Mouse (Mus musculus): ENCODE data around the gene Mxra7.
"Not testable (repeated sequence)": the region's sequence is repeated elsewhere in the genome, so short reads cannot be mapped to it uniquely, and the experiment has no call there.

Gene Mxra7

GRCm38 (mm10) chr11:116827534-116828165, at the start of gene Mxra7:
TSS of gene Mxra7 (minus strand) at chr11:116828046.
- peak; percentile 19 for DNase-seq (ENCODE audit: low spot score)

DNA sequence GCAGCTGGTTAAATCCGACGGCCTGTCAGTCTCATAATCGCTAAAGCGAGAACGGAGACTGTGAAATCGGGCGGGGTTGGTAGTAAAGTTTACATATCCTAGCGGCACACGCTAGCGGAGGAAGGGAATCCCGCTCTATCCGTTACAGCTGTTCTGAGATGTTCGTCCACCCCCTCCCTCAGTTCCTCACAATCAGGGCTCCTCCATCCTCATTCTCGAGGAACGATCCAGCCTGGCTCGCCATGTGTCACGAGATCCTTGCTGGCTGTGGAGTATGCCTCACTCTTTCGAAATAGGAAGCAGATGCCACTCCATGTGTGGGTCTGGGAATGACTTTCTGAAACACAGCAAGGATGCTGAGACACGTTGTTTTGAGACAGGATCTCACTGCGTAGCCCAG, 46.1 kb upstream of the Mxra7 start:
- no peak for DNase-seq (ENCODE audit: low spot score)

- DNase-seq (ENCODE audit: low spot score) = no peak
Observed at GRCm38 (mm10) chr11:116871538-116871937, 43.7 kb upstream of the Mxra7 start.

- no peak for DNase-seq (ENCODE audit: low spot score)
Observed at GRCm38 (mm10) chr11:116869641-116870040, 41.8 kb upstream of the Mxra7 start.

- DNase-seq (ENCODE audit: low spot score) = no peak
Observed at GRCm38 (mm10) chr11:116869223-116869622, 41.4 kb upstream of the Mxra7 start.

GRCm38 (mm10) chr11:116868129-116868528, 40.3 kb upstream of the Mxra7 start:
- no peak for DNase-seq (ENCODE audit: low spot score)

DNA sequence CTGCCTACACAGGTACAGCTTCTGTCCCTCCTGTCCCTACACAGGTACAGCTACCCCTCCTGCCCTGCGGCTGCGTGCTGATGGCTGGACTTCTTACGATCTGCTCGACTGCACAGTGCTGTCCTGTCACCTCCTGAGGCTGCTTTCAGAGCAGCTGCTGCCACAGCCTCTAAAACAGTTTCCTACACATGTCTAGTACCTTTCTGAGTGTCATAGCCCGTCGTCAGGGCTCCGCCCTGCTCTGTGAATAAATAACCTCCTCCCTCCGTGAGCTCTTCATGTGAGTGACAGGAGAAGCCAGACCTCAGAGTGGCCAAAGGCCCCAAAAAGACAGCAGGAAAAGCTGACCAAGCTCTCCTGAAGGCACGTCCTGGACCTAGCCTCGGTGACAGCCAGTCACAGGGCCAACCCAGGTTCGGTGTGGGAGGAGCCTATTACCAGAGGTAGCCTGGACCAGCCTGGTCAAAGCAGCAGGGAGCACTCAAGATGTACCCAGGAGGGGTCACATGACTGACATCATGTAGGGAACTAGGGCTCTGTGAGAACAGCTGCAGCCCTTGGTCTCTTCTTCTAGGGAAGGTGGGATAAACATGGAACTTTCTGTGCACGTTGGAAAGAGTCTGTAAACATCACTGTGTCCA, 38.2 kb upstream of the Mxra7 start:
- DNase-seq (ENCODE audit: low spot score) = no peak

- no peak for DNase-seq (ENCODE audit: low spot score)
Observed at GRCm38 (mm10) chr11:116864444-116864843, 36.6 kb upstream of the Mxra7 start.

DNA sequence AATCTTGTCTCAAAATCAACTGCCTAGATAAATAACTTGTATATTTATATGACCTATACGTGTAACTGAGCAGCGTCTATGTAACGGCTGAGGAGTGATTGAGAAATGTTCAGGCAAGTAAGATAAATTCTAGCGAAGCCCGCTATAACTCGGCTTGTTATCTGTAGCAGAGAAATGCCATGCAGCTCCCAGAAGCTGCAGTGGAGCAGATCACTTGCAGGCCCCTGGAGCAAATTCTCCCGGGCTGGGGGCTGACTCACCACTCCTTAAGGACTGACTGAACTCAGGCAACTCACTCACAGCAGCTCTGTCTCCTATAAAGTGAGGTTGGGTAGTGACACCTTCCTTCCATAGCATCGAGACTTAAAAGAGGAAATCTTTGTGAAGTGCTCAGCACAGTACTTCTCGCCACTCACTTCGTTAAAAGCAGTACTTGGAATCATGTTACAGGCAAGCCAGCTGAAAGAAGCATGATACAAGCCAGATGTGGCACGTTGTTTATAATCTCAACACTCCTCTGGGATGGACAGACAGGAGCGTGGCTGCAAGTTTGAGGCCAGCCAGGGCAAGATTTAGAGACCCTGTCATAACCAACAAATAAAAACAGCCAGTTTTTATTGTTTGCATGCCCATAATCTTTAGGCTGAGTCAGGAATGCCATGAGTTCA, 29.5 kb upstream of the Mxra7 start:
- no peak for DNase-seq (ENCODE audit: low spot score)

DNA sequence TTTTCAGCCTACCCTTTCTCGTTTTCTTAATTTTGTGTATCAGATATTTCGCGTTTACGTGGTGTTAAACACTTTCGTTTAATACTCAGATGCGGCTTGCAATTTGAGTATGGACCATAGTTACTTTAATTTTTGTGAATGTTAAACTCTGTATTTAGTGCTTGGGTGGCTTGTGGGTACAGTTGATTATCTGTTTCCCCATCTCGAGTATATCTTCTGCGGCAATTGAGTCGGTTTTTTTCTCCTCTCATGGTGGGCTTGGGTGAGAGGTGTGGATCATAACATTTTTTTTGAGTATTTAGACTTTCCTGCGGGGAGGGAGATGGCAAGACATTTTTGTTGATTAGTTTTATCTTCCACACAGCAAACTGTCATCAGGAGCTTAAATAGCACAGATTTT, 26.4 kb upstream of the Mxra7 start:
- no peak for DNase-seq (ENCODE audit: low spot score)

DNA sequence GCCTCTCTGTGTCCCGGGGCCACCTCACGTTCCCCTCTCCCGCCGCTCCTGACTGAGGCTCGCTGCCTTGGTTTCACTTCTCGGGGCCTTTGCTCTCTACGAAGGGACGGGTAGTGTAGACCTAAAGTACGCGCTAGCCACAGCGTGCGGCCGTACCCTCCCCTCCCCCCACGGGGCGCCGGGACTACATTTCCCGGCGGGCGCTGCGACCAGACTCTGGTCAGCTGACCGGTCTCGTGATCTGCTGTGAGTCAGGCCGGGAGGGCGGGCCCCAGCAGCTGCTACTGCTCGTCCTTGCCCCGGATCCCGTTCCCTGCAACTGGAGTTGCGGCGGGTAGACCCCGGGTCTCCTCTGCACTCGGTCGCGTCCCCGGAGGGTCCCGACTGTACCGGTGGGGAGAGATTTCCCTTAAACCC, 25.7 kb upstream of the Mxra7 start:
- DNase-seq (ENCODE audit: low spot score) = peak; percentile 93

- peak; percentile 97 for DNase-seq (ENCODE audit: low spot score)
Observed at GRCm38 (mm10) chr11:116852891-116853511, 25.2 kb upstream of the Mxra7 start, which contains the start of gene Srsf2. TSS of gene Srsf2 (minus strand) at chr11:116853094.

GRCm38 (mm10) chr11:116852291-116852890, 24.5 kb upstream of the Mxra7 start, which contains the start of gene Mfsd11:
TSS of gene Mfsd11 (plus strand) at chr11:116852440.
- DNase-seq (ENCODE audit: low spot score) = peak; percentile 82

GRCm38 (mm10) chr11:116851576-116852290, 23.9 kb upstream of the Mxra7 start:
- DNase-seq (ENCODE audit: low spot score) = no peak

DNA sequence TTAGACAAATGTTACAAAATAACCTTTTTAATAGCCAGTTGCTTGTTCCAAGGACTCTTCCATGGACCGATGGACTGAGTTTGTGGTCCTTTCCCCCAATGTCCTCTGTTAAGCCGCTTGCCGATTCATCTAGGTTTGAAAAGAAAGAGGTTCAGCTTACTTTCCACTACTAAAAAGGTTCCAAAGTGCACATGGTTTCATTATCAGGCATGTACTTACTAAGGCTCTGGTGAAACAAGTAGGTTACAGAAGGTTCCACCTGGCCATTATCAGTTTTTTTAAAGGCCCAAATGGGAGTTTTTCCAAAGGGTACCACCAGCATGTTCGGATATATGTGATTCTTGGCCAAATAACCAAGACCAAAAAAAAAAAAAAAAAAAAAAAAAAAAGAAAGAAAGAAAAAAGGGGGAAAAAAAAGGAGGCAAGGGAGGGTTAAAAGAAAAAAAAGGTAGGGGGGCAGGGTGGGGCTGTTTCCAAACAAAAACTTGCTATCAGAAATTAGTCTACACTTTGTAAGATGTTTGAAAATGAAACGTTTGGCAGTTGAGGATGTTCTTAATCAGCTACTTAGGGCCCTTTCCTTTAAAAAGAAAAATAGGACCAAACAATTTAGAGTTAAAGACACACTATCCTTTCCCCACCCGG, 23.1 kb upstream of the Mxra7 start:
- DNase-seq (ENCODE audit: low spot score) = no peak

DNA sequence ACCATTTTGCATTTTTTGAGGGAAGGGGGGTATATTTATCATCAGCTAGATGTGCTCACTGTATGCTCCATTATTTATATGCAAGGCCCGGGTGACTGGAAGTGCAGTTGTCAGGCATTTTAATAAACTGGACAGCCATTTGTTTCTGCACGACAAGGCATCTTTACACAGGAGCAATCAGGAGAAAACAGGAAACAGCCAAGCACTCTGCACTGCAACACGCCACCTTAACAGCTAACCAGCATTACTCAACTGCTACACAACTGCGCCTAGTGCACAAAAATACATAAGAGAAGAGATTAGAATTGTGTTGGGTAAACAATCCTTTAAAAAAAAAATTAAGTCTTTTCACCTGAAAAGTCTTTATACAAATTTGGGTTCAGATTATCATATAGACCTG, 22.2 kb upstream of the Mxra7 start:
- no peak for DNase-seq (ENCODE audit: low spot score)

GRCm38 (mm10) chr11:116849587-116849986, 21.7 kb upstream of the Mxra7 start:
- no peak for DNase-seq (ENCODE audit: low spot score)

DNA sequence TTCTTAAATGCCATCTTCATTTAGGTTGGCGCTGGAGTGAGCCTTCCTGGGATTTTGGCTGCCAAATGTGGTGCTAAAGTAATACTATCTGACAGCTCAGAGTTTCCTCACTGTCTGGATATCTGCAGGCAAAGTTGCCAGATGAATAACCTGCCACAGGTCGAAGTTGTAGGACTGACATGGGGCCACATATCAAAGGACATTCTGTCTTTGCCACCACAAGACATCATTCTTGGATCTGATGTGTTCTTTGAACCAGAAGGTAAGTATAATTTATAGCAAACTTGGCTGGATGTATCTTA, 21.0 kb upstream of the Mxra7 start:
- not testable (repeated sequence) for DNase-seq (ENCODE audit: low spot score)

DNA sequence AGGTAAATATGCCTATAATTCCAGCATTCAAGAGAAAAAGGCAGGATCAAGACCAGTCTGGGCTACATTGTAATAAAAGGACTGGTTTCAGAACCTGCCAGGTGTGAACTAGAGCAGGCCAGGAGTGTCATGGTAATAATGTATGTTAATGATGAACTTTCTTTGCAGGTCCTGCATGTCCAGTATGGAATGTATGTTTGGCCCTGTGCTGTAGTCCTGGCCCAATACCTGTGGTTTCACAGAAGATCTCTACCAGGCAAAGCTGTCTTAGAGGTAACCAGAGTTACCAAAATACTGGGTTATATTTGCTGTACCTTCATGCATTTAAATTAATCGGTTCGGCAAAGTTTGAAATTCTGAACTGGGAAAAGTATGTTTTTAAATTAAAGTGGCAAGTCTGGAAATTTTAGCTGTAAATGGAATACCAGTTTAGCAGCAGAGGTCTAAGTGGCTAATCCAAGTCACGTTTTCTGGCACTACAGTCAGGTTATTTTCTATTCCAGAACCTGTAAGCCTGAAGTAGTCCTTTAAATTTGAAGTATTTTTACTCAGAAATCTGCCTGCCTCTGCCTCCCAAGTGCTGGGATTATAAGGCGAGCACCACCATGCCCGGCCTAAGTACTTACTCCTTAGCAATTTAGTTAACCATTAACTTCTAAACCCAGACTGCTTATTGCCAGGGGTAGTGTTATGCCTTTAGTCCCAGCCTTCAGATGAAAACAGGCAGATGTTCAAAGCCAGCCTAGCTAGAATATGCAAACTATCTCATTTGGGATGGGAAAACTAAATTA, 20.4 kb upstream of the Mxra7 start:
- DNase-seq (ENCODE audit: low spot score) = no peak
